Mouse (Mus musculus): ENCODE measurements at regions not wholly inside any gene's neighbourhood (a gene's known extent, or its start where the extent isn't known, plus 50 kb on each side); places are given as distances from the start of the nearest gene placed in this dataset.

DNA sequence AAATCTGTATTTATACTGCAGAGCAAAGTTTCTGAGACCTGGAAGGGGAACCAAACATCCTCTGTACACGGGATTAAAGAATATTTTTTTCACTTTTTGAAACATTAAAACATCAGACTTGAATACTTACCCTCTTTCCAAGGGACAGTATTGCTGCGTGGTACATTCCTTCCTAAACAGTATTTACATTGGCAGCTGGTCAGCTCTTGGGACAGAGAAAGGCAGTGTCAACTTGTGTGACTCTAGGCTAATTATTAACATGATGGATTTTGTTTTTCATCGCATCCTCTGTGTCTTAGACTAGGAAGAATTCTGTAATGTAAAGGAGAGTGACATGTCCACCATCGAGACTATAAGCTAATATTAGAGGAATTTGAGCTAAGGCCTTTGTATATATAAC is 56.8 kb upstream of the Map4k3 start:
- H3K36me3 ChIP-seq (ENCODE audit: insufficient read depth, low read length) = no peaks in the 10 kb centered on the region
- H3K9ac ChIP-seq (ENCODE audit: low read depth, low read length) = no peak overlapping the region
- no peaks in the 10 kb centered on the region for H3K9me3 ChIP-seq (replicated peaks; ENCODE audit: low read length)
- no peak for TF ChIP-seq CTCF (IDR thresholded peaks at IDR 0.05; ENCODE audit: low read depth)
- DNase-seq (ENCODE audit: low spot score) (peak; percentile 76), ATAC-seq (replicated peaks; ENCODE audit: low FRiP score, low read depth) (no peak)
- H3K27me3 ChIP-seq (ENCODE audit: insufficient read depth, low read length) = no peaks in the 10 kb centered on the region
- no peak overlapping the region for H3K27ac ChIP-seq
- no peak overlapping the region for H3K4me3 ChIP-seq (replicated peaks; ENCODE audit: low read depth, low read length)
- no peak overlapping the region for H3K4me2 ChIP-seq (ENCODE audit: low read length)
- H3K4me1 ChIP-seq (replicated peaks; ENCODE audit: insufficient read depth, low read length) = no peaks in the 10 kb centered on the region
- 30% methylated on average over 4 of the region's 4 CpGs for WGBS

DNA sequence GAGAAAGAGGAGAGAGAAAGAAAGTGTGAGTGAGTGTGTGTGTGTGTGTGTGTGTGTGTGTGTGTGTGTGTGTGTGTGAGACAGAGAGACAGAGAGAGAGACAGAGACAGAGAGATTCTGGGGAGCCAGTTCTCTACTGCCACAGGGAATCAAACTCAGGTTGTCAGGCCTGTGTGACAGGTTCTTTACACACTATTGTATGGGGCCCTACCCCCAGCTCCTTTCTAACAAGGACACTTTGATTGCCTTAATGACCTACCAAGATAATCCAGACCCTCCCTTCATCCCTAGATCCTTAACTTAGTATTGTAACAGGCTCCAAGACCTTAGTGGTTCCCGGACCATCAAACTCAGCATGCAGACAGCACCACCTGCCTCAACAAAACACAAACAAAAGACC is 53.9 kb upstream of the Map4k3 start:
- TF ChIP-seq CTCF (IDR thresholded peaks at IDR 0.05; ENCODE audit: low read depth) = no peak
- Histone ChIP-seq H3K9me3 (replicated peaks; ENCODE audit: low read length) (no peaks in the 10 kb centered on the region), H3K9ac (ENCODE audit: low read depth, low read length) (no peak overlapping the region), H3K27ac (no peak overlapping the region), H3K4me2 (ENCODE audit: low read length) (no peak overlapping the region), H3K27me3 (ENCODE audit: insufficient read depth, low read length) (no peaks in the 10 kb centered on the region), H3K4me3 (replicated peaks; ENCODE audit: low read depth, low read length) (no peak overlapping the region), H3K36me3 (ENCODE audit: insufficient read depth, low read length) (no peaks in the 10 kb centered on the region), H3K4me1 (replicated peaks; ENCODE audit: insufficient read depth, low read length) (no peaks in the 10 kb centered on the region)
- WGBS = 19% methylated on average over 1 of the region's 1 CpGs
- ATAC-seq (replicated peaks; ENCODE audit: low FRiP score, low read depth) = no peak
- no peak for DNase-seq (ENCODE audit: low spot score)

DNA sequence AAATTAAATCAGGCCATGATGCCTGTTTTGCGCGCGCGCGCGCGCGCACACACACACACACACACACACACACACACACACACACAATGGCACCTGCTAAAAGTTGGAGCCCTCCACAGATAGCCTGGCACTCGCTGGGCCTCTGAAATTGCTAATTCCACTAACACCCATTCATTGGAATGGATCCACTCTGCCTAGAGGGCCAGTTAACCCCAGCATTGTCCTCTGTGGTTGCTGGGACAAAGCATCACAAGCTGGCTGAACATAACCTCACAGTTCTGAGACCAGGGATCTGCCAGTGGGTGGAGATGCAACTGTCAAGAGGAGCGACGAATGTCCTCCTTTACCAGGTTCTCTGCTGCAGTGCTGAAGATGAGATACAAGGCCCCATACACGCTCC is 53.3 kb upstream of the Map4k3 start:
- no peak for ATAC-seq (replicated peaks; ENCODE audit: low FRiP score, low read depth)
- 94% methylated on average over 12 of the region's 12 CpGs for WGBS

DNA sequence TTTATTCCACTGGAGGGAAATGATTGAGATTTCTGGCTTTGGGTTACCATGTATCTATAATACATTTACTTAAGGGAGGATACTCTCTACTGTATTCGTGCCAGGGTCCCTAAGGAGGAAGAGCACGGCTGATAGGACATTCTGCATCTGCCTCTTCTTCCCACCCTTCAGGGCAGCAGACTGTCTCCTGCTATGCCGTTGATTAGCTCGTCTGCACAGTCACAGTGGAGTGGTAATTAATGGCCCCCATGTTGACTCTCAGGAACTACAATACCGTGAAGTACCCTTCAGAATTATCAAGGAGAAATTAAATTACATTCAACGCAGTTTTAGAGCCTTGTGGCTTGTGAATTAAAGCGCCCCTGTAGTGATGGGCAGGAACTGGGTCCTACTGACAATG is 52.0 kb upstream of the Map4k3 start:
- Histone ChIP-seq H3K4me3 (replicated peaks; ENCODE audit: low read depth, low read length) (no peak overlapping the region), H3K4me1 (replicated peaks; ENCODE audit: insufficient read depth, low read length) (no peaks in the 10 kb centered on the region), H3K27me3 (ENCODE audit: insufficient read depth, low read length) (no peaks in the 10 kb centered on the region), H3K9ac (ENCODE audit: low read depth, low read length) (no peak overlapping the region), H3K4me2 (ENCODE audit: low read length) (no peak overlapping the region), H3K36me3 (ENCODE audit: insufficient read depth, low read length) (no peaks in the 10 kb centered on the region), H3K27ac (no peak overlapping the region), H3K9me3 (replicated peaks; ENCODE audit: low read length) (no peaks in the 10 kb centered on the region)
- WGBS = 44% methylated on average over 7 of the region's 7 CpGs
- DNase-seq (ENCODE audit: low spot score) (no peak), ATAC-seq (replicated peaks; ENCODE audit: low FRiP score, low read depth) (no peak)
- TF ChIP-seq CTCF (IDR thresholded peaks at IDR 0.05; ENCODE audit: low read depth) = no peak

More for the DNA sequence above, 53.3 kb upstream of the Map4k3 start:
- Histone ChIP-seq H3K27me3 (ENCODE audit: insufficient read depth, low read length) (no peaks in the 10 kb centered on the region), H3K27ac (no peak overlapping the region), H3K4me3 (replicated peaks; ENCODE audit: low read depth, low read length) (no peak overlapping the region), H3K4me1 (replicated peaks; ENCODE audit: insufficient read depth, low read length) (no peaks in the 10 kb centered on the region), H3K9ac (ENCODE audit: low read depth, low read length) (no peak overlapping the region), H3K9me3 (replicated peaks; ENCODE audit: low read length) (no peaks in the 10 kb centered on the region), H3K4me2 (ENCODE audit: low read length) (no peak overlapping the region), H3K36me3 (ENCODE audit: insufficient read depth, low read length) (no peaks in the 10 kb centered on the region)
- no peak for DNase-seq (ENCODE audit: low spot score)
- no peak for TF ChIP-seq CTCF (IDR thresholded peaks at IDR 0.05; ENCODE audit: low read depth)

DNA sequence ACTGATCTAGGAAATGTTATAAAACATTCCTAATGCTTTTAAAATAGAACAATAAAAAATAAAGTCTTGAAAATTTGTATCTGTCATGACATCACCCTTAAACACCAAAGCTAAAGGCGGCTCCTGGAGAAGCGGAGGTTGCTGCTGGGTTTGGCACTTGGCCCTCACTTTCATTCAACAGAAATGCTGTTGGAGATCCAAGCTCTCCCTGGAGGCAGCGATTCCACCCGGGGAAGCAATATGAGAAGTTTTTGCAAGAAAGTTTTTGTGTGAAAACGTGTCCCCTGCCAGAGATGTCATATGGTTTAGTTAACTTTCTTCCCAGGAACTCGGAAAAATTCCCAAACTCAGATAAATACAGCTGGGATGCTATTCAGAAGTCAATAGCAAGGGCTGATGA is 51.5 kb upstream of the Map4k3 start:
- no peak overlapping the region for H3K9ac ChIP-seq (ENCODE audit: low read depth, low read length)
- peak; percentile 36 for DNase-seq (ENCODE audit: low spot score)

More for the DNA sequence above, 51.5 kb upstream of the Map4k3 start:
- H3K9me3 ChIP-seq (replicated peaks; ENCODE audit: low read length) = no peaks in the 10 kb centered on the region
- H3K27me3 ChIP-seq (ENCODE audit: insufficient read depth, low read length) = no peaks in the 10 kb centered on the region
- H3K4me1 ChIP-seq (replicated peaks; ENCODE audit: insufficient read depth, low read length) = no peaks in the 10 kb centered on the region
- H3K4me3 ChIP-seq (replicated peaks; ENCODE audit: low read depth, low read length) = no peak overlapping the region
- 58% methylated on average over 6 of the region's 6 CpGs for WGBS
- H3K27ac ChIP-seq = no peak overlapping the region
- no peaks in the 10 kb centered on the region for H3K36me3 ChIP-seq (ENCODE audit: insufficient read depth, low read length)
- TF ChIP-seq CTCF (IDR thresholded peaks at IDR 0.05; ENCODE audit: low read depth) = no peak
- ATAC-seq (replicated peaks; ENCODE audit: low FRiP score, low read depth) = no peak
- H3K4me2 ChIP-seq (ENCODE audit: low read length) = no peak overlapping the region

All from kidney, postnatal 0 days (tissue).